Mouse (Mus musculus): ENCODE data around the gene Metap1.

Metap1 gene

DNA sequence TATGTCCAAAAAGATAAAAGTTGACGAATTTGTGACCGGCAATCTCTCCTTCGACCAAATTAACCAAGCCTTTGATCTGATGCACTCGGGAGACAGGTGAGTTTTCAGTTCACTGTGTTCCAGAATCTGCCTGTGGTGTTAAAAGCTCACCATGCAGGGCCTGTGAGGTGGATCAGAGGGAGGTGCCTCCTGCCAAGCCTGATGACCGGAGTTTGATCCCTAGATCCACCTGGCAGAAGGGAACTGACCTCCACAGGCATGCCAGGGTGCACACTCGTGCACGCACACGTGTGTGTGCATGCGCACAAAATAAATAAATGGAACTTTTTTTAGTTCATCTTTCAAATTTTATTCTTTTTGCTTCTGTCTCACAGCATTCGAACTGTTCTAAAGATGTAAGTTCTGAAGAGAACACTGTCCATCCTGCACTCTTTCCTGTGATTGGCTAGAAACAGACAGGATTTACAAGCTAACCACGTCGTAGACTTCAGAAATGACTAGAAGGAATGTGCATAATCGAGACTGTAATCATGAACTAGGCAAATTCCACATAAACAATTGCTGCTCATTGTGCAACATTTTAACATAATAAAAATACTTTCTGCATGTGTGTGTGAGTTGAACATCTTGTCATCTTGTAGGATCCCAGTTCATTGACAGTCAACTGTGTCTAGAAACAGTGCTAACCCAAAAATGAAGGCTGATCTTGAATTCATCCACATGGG is 34.4 kb downstream of the Metap1 start:
- in situ Hi-C loops (cut with MboI, MseI) = no loop called here

- in situ Hi-C loops (cut with MboI, MseI) = no loop called here
Observed at GRCm38 (mm10) chr3:138454234-138454633, 35.1 kb downstream of the Metap1 start.

- in situ Hi-C loops (cut with MboI, MseI) = no loop called here
Observed at GRCm38 (mm10) chr3:138452169-138452568, 37.1 kb downstream of the Metap1 start.

- in situ Hi-C loops (cut with MboI, MseI) = no loop called here
Observed at GRCm38 (mm10) chr3:138448077-138448860, 41.0 kb downstream of the Metap1 start.

GRCm38 (mm10) chr3:138443465-138443771 is 45.9 kb downstream of the Metap1 start:
- in situ Hi-C loops (cut with MboI, MseI) = loop anchor here (5.0 kb wide), 2 partner anchors 84 to 581 kb away; partner anchors contain the start of genes Eif4e and H2afz

DNA sequence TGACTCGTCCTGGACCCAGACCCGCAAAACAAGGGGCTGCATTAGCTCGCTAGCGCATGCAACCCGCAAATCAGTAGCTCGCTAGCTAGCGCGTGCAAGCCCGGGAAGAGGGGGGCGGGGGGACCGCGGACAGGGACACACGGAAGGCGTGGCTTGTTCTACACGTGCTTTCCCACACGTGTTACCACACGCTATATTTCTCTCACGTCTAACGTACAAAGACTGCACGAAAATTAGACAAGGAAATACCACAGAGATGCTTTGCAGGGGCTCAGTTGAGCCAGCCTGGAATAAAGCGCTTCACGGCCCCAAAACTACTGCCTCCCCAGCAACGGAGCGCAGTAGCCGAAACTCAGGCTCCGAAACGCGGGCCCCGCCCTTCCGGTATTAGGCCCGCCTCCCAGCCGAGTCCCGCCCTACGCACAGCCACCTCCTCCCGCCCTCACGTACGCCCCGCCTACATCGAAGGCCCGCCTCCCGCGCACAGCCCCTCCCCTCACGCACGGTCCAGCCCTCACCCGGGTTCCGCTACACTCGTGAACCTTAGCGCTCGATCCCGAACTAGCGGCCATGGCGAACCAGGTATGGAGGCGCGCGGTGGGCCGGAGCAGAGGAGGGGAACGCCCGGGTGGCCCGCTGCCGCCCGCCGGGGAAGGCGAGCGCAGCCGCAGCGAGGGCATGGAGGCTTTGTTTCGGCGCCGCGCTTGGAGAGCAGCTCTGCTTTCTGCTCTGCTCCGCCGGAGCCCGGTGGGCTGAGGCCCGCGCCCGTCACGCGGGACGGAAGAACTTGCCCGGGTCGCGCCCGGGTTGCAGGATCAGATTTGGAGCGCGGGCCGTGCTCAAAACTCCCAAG is 46.5 kb downstream of the Metap1 start, which contains the start of gene Adh5:
Gene Adh5, plus strand, starts transcription at position 482 of the 853 bp plus-strand sequence.
- in situ Hi-C loops (cut with MboI, MseI) = loop anchor here (5.0 kb wide), 2 partner anchors 84 to 581 kb away; partner anchors contain the start of genes Eif4e and H2afz

DNA sequence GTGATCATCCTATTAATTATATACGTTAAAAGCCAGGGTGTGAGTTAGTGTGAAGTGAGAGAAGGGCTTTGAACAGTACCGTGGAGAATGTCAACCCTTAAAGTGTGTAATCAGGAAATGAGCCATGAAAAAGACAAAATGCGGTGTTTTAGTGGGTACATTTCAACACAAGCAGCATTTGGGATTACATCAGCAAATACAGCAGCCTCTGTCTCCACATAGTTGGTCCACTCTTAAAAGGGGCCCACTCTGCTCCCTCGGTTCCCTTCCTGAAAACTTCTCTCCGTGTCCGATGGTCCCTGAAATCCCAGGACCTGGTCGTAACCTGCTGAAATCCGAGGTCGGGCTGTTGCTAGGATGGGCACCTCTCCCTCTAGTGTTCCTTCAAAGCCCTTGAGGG is 47.1 kb downstream of the Metap1 start:
- in situ Hi-C loops (cut with MboI, MseI) = loop anchor here (5.0 kb wide), 2 partner anchors 85 to 580 kb away; partner anchors contain the start of genes Eif4e and H2afz

DNA sequence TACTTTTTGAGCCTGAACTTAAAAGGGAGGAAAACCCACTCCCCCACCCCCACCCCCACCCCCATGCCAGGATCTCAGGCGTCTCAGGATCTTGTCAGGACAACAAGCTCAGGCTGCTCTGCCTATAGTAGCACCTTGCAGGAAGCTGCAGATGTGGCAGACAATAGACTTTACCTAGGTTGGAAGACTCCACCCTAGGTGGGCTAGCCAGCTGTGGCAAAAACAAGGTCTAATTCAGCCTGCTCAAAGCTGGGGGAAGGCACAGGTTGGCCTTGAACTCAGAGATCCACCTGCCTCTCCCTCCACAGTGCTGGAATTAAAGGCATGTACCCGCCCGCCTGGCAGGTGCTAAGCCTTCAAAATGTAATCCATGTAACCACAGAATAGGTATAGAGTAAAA is 50.6 kb downstream of the Metap1 start:
- in situ Hi-C loops (cut with MboI, MseI) = loop anchor here (5.0 to 10.0 kb wide), 2 partner anchors 216 to 444 kb away; no protein-coding TSS in a partner anchor

DNA sequence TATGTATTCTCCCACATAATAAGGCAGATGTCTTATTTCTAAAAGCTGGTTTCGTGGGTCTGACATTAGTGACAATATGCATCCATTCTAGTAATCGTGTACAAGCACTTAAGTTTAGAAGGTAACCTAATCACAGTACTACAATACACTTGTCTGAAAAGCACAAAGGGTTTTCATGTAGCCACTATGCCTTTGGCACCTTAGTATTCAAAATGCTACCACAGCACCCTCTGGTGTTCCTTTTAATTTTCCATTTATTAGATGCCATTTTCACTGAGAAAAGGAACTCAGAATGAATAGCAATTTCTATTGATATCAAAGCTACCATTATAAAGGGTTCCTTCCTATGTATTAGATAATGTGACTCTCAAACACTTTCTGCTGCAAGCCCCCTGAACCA is 57.5 kb downstream of the Metap1 start:
- in situ Hi-C loops (cut with MboI, MseI) = loop anchor here (10.0 kb wide), 1 partner anchor 437 kb away; no protein-coding TSS in a partner anchor

DNA sequence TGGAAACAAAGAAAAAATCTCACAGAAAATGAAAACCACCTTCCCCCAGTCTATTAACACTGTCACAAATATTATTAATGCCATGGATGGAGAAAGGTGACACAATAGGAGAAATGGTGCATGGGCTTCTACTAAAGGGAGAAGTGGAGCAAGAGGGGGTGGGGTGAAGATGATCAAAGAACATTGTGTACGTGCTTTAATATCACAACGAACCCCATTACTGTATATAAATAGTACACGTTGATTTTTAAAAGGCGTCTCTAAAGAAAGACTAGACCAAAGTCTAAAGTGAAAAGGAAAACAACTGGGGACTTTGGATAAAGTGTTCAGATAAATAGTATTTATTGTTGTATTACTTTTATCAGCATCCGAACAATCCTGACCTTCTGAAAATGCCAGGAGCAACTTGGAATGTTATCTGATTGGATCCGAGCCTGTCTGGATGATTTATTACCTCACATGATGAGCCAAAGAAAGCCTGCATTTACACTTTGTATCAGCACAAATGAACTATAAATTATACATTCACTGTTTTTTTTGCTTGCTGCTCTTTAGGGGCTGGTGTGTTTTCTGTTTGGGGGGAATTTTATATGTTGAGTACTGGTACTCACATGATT is 58.8 kb downstream of the Metap1 start:
- in situ Hi-C loops (cut with MboI, MseI) = loop anchor here (10.0 kb wide), 1 partner anchor 436 kb away; no protein-coding TSS in a partner anchor

GRCm38 (mm10) chr3:138424247-138424646 is 65.1 kb downstream of the Metap1 start:
- in situ Hi-C loops (cut with MboI, MseI) = loop anchor here (5.0 to 10.0 kb wide), 2 partner anchors 68 to 1749 kb away; partner anchors contain the start of gene Ppp3ca

GRCm38 (mm10) chr3:138423664-138424063 is 65.7 kb downstream of the Metap1 start:
- in situ Hi-C loops (cut with MboI, MseI) = loop anchor here (5.0 to 10.0 kb wide), 2 partner anchors 69 to 1749 kb away; partner anchors contain the start of gene Ppp3ca

DNA sequence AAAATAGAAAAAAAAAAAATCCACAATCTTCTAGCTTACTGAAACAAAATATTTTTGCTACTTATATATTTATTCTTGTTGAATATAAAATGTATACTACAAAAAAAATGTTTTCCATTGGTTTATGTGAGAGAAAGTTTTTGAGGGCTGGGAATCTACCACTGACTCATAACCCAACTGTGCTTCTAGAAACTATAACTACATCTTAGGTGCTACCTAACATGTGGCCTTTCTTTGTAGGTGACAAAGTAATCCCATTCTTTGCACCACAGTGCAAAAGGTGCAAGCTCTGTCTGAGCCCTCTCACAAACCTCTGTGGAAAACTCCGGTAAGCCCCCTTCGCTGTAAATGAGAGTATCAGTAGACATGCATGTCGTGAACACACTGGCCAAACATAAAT is 68.9 kb downstream of the Metap1 start:
- in situ Hi-C loops (cut with MboI, MseI) = loop anchor here (5.0 to 10.0 kb wide), 2 partner anchors 72 to 1746 kb away; partner anchors contain the start of gene Ppp3ca

- in situ Hi-C loops (cut with MboI, MseI) = no loop called here
Observed at GRCm38 (mm10) chr3:138419369-138419768, 69.9 kb downstream of the Metap1 start.

- in situ Hi-C loops (cut with MboI, MseI) = no loop called here
Observed at GRCm38 (mm10) chr3:138415121-138415690, 74.1 kb downstream of the Metap1 start, which contains the start of gene Adh4. Adh4 (plus strand) TSS chr3:138415466.

DNA sequence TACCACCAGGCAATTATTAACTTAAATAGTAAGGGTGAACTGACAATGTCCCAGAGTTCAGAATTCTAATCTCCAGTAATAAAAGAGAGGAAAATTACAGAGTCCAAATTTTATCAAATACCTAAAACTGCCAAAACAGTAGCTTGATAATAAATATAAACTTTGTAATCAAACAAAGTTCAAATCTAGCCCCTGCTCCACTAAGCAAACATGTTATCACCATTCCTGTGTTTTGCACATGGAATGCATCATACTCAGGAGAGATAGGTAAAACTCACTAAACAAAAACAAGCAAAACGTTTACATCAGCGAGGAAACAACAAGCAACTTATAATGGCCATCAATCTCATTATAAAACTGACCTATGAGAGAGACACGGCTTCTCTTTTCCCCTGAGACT is 79.1 kb downstream of the Metap1 start:
- in situ Hi-C loops (cut with MboI, MseI) = loop anchor here (5.0 kb wide), 1 partner anchor 73 kb away; no protein-coding TSS in a partner anchor

DNA sequence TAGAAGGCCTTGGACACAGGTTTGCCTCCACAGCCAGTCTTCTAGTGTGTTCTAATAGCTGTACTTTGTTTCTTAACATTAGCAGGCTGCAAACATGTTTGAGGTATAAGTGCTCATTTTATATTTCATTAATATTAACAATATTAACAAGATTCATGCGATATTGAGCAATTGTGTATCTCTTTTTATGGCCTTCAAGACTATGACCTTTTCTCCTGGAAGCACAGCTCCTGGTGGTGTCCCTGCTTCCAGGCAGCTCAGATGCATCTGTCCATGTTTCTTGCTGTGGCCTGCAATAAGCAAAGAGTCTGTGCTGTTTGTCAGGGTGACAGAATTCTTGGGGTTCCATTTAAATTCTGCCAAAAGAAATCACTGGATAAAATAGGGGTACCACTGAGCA is 79.7 kb downstream of the Metap1 start:
- in situ Hi-C loops (cut with MboI, MseI) = no loop called here
